Mouse (Mus musculus): ENCODE measurements around the gene Unc119b. TPM values are rescaled to one million over a fixed set of nuclear protein-coding genes. Genes with fewer than 3 reads are reported as not detected.
A peak's percentile ranks its signal among the peaks of the same experiment; 100 is the strongest.
"Not testable (repeated sequence)": the region's sequence is repeated elsewhere in the genome, so short reads cannot be mapped to it uniquely, and the experiment has no call there.

Gene Unc119b
- total RNA-seq, 2 experiments from 2014 or later, result 21.7 to 25.9 TPM

DNA sequence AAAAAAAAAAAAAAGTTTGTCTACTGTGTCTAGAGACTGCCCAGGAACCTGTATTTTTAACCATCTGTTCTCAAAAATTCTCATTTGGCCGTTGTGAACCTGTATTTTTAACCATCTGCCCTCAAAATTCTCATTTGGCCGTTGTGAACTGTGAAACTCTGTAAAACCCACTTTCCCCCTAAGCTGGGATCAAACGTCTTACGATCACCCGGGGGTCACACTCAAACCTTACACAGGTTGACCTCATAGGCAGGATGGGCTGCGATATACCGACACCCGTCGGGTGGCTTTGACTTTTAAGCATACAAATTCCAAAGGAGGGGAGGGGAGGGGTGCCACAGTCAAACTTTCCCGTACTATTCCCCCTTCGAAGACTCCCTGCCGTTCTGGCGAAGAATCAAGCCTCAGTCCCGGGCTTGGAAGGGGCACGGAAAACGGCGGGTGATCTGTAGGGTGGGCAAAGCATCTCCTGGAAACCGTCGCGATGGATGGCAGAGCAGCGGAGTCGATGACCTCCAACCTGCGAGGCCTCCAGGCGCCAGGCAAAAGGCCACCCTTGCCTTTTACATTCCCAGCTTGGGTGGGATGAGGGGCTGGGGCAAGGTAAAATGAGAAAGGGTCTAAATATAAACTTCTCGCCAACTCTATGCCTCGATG is 22.3 kb upstream of the Unc119b start:
- peak; percentile 39 for DNase-seq

DNA sequence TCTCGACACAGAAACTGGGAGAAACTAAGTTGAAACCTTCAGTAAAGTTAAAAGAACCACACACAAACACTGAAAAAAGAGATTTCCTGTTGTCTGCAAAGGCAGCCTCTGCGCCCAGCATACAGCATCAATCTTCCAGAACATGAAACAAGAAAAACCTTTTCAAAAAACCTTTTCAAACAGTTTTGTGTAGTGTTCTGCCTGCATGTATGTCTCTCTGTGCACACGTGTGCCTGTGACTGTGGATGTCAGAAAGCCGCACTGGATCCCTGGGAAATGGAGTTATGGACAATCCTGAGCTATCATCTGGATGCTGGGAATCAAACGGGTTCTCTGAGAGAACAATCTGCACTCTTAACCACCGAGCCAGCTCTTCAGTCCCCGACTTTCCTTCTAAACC is 21.6 kb upstream of the Unc119b start:
- no peak for DNase-seq

DNA sequence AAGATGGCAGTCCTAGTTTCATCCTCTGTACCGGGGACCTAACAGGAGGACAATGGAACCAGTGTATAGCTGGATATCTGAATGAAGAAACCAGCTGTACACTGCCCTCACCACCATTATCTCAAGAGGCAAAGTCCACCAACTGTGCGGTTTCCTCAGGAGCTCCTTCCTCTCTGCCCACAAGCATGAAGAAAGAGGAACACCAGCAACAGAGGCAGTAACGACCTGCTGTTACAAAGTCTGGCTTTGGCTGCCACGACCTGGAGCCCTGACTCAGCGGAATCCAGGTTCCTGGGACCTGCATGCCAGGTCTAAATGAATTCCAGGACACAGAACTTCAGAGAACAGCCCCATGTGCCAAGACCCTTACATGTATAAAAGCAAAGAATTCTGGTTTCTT is 21.1 kb upstream of the Unc119b start:
- DNase-seq, result no peak

DNA sequence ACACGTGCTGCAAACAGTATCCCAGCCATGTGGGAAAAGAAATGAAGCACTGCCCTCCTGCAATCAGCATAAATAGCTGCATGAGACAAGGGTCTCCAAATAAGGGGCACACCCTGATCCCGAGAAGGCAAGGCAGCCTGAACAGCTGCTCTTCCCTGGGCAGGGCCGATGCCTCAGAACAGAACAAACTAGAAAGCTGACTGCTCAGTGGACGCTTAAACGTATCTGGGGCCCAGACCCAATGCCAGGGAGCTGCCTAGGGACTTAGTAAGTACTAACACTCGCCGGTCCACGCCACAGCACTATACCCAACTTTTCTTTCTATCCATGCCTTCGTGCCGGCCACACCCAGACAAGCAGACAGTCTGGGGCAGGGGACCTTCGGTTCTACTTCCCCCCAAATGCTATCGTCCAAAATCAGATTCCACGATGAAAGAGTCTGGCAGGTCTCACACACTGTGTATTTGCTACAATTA is 20.4 kb upstream of the Unc119b start:
- DNase-seq, result no peak

DNA sequence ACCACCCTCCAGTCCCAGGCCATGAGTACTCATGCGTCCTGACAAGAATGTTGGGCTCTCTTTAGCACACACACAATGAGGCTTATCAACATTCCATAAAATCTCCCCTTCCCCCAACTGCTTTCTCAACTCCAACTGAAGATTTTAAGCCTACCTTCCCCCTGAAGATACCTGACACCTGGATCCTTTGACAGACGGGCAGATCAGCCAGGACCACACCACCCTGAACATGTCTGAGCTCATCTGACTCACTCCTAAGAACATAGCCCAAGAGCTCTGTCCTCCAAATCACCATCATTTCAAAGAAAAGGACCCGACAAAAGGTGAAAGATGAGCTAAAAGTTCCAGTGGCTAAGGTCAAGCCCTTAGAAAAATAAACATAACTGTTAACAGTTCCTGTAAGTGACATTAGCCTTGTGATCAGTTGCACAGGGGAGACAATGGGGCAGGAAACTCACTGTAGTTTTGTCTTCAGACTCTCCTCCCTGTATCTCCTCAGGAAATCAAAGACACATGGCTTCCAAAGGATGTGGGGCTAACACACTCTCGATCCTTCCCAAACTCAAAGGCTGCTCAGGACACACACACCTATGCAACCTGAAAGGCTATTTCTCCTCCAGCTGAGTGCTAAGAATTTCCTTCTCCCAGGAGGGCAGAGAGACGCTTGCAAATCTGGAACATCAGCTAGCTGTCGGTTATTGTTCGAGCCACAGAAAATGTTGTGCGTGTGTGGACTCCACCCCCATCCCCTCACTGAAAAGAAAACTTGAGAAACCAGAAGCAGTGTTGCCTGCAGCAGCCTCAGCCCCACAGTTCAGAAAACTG is 17.6 kb upstream of the Unc119b start:
- DNase-seq, result peak; percentile 10

DNA sequence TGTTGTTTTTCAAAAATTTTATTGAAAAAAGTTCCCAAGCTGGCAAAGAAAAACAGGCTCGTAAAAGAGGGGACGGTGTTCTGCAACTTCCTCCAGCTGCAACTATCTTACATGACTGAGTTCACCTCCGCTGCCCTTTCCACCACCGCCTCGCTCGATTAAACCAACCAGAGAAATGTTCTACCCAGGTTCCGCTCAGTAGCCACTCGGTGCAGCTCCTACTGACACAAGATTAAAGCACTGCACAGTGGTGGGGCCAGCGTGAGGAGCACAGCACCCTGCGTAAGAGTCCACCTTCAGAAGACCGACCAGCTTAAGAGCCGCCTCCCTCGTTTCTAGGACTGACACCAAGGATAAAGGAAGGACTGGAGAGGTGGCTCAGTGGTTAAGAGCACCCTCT is 16.7 kb upstream of the Unc119b start:
- no peak for DNase-seq

DNA sequence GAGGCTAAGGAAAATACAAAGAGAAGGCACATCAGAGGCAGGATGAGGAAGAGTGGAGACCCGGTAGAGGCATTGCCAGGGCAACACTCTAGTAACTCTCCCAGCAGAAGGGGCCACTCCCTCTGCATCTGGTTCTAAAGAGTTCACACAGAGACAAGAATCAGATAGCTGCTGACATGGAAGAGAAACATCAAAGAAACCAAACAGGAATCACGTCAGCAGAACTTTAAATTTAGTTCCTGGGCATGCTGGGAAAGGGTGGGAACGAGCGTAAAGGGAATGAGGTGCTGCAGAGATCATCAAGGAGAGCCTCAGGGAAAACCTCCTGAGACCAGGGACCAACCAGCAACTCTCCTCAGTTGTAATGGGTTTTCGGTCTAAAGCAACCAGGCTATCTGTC is 16.2 kb upstream of the Unc119b start:
- DNase-seq, result no peak

DNA sequence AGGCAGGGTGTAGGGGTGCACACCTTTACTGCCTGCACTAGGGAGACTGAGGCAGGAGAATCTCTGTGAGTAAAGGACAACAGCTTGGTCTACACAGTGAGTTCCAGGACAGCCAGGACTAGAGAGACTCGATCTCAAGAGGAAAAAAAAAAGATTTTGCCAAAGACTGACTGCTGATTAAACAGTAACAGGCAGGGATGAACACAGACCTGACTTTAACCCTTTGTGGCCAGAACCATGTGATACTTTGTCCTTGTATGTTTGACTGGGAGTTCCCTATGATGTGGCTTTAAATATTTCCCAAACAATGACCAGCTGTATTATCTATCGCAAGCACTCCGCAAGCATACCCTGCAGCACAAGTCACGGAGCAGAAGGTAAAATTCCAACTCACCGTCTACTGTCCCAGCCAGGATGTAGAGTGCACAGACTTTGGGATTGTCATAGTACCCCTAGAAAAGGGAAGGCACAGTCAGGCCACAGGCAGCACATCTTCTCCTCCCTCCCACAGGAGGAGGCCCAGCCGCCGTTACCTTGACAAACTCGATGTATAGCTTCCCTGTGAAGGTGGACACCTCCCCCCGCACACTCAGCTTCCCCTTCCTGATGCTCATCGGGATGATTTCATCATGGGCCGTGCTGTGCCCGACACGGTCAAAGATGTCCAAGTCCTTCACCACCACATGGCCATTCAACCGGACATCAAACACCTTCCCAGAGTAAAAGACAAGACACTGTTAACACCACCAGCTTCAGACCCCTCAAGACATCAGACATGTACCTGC is 15.1 kb upstream of the Unc119b start:
- no peak for DNase-seq

DNA sequence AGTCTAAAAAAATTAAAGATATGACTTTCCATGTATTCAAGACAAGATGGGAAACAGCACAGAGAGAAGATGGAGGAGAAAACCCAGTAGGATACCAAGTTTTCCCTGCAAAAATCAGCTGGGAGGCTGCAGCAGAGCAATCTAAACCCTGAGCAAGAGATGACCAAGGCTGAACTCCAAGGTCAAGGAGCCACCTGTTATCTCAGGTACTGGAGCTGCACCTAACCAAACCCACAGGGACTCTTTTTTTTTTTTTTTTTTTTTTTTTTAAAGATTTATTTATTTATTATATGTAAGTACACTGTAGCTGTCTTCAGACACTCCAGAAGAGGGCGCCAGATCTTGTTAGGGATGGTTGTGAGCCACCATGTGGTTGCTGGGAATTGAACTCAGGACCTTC is 14.1 kb upstream of the Unc119b start:
- not testable (repeated sequence) for DNase-seq

DNA sequence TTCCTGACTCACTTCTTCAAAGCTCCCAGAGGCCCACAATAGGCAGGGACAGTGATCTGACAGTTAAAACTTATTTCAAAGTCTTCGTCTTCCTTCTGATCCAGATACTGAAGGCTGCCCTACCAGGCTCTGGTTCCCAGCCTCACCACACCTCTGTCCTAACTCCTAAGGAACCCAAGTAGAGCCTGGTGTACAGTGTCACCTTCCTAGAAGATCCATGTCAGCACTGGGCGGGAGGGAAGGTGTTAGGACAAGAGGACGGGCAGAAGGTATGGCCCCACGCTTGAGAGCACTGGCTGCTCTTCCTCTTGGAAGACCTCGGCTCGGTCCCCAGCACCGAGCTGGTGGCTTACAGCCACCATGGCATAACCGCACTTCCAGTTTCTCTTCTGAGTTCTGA is 13.6 kb upstream of the Unc119b start:
- no peak for DNase-seq

DNA sequence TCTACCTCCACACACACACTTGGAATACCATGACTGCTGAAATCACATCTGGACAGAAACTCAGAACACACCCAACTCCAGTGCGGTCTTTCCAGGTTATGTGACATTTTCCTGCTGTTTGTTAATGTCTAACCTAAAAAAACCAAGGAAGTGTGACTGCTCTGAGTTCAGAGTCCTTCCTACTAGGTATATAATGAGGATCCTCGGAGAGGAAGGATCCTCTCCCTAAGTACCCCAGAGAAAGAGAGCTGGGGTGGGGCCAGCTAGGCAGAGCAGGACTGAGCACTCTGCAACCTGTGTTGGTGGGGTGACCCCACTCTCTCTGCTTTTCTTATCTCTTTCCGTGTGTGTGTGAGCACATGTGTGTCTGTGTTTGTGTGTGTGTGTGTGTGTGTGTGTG is 12.6 kb upstream of the Unc119b start:
- no peak for DNase-seq

DNA sequence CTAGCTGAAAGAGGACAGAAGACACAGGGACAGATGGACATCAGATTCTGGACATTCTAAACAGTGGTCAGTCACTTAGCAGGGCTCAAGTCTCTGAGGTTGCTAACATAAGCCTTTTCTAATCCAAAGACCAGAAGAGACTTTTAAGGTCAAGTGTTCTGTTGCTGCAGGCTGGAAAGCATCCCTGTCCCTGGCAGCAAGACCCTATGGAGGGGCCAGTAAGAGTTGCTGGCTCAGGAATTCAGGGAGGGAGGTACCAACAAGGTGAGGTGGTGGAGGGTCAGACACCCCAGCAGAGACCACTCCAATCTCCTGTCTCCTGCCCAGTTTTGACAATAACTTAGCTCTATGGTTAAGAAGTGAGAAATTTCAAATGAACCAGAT is 12.0 kb upstream of the Unc119b start:
- DNase-seq, result no peak

DNA sequence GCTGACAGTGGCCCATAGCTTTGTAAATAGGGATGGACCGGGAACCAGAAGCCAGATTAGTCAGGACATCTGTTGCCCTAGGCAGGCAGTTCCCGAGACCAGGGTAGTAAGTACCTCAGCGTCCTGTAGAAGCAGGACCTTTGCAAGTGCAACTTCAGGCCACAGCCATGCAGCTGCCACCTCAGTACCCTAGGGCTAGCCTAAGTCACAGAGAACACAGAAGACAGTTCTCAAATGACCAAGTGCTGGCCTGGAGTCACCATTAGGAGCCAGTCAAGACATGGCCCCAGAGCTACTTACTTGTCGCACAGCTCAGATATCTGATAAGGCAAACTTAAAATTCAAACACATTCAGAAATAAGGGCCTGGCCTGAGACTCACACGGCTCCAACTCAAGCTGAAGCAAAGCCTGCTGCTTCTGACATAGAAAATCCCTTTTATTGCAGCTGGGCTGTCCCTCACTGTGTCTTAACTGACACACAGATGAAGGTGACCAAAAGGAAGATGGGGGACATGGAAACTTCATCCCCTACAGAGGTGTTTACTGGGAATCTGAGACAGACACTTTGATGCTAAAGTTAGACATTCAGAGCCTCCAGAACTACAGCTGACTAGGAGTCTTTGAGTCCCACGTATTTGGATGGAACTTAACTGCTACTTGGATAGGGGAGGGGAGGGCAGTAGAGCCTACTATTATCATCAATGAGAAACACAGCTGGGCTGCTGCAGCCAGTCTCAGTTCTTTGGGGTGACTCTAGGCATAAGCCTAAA is 11.4 kb upstream of the Unc119b start:
- peak; percentile 3 for DNase-seq

DNA sequence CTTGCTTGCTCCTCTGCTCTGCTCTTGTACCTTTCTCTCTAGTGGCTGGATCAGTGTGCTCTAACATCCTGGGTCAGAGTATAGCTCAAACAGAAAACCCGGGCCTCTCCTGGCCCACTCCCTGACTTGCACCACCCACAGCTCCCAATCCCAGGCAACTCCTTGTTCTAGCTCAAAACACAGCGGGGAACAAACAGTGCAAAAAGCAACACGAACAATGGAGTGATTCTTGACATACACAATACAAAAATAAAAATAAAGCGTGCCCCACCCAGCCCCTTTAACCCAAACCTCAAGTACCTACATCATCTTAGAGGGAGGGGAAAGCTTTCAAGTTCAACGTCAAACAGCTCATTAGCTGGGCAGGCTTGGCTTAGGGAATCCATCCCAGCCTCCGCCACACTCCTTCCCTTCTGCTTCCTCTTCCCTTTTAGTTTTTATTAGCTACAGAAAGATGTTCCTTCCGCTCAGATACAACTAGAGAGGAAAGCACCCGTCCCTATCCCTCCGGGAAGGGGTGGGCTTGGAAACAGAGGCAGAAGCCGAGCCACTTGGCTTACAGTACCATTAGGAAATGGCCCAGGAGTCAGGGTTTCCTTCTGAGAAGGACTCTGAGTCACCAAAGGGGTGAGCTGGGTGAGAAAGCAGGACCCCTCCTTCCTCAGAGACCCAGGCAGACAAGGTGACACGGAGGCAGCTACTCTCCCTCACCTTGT is 10.6 kb upstream of the Unc119b start:
- DNase-seq, result no peak

DNA sequence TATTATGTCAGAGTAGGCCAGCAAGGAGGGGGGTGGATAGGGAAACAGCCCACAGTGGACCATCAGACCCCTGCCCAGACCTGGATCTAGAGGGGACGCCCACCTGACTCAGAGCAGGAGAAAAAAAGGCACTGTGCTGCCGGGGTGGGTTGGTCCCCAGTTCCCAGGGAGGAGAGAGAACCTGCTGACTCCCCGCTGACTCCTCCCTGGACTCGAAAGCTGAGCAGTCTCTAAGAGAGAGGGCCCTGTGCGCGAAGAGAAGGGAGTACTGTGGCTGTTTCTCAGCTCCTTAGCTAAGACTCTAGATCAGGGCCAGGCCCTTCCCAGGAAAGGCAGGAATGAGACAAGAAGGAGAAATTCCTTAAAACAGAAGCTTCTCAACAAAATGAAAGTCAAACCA is 9.7 kb upstream of the Unc119b start:
- DNase-seq, result no peak

DNA sequence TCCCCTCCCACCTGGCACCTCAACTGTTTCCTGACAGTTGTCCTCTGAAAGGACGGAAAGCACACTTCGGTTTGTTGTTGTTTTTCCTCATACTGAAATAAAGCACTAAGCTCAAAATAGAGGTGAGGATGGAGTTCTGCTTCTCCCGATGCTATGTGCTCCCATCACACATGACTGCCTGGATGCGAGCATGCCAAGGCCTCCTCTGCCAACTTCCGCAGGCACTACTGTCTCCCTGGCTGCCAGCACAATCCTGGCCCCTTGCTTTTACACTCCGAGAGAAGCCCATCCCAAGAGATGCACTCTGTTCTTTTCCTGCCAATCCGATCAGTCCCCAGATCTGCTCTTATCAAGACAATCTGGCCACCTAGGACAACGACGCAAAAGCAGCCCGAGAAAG is 8.8 kb upstream of the Unc119b start:
- DNase-seq, result no peak

DNA sequence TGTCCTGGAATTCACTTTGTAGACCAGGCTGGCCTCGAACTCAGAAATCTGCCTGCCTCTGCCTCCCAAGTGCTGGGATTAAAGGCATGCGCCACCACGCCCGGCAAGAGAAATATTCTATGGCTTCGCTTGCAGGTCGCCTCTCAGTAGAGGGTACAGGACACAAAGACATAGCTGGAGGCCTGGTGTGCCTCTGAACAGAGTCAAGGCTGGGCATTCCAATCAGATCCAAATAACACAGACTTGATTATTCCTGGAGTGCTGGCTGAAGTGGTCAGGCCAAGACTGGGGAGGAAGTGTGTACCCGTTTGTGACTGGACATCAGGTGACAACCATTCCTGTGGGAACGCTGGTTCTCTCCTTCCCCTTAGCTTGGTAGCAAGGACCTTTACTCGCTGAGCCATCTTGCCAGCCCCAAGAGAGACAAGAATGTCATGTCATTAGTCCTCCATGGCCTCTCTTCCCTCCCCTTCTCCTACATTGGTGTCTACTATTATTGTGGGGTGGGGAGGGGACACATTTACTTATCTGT is 7.5 kb upstream of the Unc119b start:
- no peak for DNase-seq

DNA sequence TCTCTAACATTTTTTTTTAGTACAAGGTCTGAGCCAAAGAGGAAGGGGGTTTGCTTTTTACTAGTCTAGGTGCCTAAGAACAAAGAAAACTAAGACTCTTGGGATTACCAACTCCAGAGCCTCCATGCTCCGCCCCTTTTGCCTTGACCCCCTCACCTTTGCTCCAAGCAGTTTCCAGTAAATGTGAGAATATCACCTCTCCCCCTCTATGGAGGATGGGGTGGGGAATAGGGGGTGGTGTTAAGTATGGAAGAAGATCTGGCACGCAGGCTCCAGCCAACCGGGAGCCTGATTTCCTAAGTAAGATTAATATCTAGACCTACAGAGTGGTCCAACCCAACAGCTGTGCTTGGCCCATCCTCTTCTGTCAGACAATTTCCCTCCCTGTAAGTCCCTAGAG is 6.0 kb upstream of the Unc119b start:
- DNase-seq, result no peak

DNA sequence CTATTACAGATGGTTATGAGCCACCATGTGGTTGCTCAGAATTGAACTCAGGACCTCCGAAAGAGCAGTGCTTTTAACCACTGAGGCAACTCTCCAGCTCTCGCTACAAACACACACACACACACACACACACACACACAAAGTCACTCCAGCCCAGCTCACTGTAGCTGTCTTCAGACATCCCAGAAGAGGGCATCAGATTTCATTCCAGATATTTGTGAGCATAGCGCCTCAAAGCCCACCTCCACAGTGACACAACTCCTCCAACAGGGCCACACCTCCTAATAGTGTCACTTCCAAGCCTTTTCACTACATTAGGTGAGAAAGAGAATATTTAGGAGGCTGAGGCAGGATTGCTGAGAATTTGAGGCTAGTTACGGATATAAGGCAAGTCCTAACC is 4.3 kb upstream of the Unc119b start:
- no peak for DNase-seq

DNA sequence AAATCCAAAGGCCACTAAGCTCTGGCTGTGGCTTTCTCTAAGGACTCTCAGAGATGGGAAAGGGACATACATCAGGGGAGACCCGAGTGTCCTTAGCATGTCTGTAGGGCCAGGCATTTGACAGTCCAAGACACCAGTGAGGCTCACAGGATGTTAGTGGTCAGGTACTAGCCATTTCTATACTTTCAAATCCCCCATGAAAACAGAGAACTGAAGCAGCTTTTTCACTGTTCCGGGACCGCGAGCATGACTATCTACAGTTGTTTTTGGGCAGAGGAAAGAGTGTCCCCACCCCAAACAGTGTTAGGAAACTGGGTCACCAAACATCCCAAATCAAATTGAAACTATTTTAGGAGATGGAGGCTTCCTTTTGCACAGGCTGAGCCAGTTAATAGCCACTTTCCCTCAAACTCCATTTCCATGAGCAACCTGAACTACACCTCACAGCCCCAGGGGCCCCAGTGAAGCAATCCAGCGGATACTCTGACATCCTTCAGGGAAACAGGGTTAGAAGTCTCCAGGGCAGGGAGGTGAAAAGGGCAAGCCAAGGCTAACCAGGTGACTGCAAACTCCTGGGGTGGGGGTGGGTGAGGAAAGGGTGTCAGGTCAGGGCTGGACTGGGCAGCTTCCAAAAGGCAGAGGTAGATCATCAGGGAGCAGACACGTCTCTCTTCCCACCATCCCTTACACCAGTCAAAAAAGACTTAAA is 1.3 kb downstream of the Unc119b start:
- no peak for DNase-seq

DNA sequence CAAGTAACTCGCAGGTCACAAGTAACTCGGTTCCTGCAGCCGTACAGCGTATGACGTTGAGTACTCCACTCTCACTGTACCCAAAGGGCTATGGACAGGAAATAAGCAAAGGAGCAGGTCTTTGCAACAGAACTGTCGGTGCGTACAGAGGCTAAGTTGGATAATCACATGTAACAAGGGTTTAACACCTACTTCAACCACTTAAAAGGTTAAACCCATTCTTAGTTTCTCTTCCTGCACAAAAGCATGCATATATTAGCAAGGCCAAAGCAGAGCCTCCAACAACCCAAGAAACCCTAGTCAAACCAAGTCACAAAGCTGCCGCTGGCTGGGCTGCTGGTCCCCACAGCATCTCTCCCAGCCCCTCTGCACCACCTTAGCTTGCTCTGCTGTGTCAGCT is 2.3 kb downstream of the Unc119b start:
- no peak for DNase-seq
